Mouse (Mus musculus): ENCODE data around the gene Macrod1. TPM values are rescaled to one million over a fixed set of nuclear protein-coding genes. Genes with fewer than 3 reads are reported as not detected.

Gene Macrod1
- polyA plus RNA-seq, 1 experiment from 2014 or later = 3.3 TPM

DNA sequence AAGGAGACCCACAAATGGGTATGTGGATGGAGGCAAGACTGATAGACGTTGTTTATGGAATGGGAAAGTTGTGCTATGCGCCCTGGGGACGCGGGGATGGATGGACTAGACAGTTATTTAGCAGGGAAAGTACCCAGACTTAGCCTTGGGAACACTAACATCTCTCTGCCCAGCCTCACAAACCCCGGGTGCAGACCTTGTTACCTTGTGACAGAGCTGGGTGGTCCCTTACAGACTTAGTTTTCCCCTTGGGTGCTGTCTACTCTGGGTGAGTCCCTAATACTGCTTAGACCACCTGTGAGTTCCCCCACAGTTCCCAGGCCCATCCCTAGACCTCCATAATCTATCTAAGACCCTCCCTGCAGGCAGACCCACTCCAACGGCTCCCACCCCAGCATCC is 110.2 kb downstream of the Macrod1 start:
- Histone ChIP-seq H3K4me2 (replicated peaks) (no peak overlapping the region), H3K4me3 (no peak overlapping the region)
- 9% methylated on average over 6 of the region's 6 CpGs for WGBS

DNA sequence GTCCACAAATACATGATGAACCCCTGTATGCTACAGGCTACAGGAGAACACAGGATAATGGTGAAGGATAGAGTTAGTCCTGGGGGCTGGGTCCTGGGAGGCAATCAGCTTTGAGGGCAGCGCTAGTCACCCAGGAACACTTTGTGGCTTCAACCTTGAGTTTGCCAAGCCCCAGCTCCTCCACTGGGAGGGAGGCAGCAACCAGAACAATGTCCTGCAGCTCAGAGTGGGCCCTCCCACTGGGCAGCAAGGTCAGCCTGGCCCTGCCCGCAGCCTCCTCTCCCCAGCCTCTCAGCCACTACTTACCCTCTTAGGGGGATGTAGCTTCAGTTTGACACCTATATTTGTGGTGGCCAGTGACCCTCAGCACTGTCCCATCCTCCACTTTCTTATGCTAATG is 111.8 kb downstream of the Macrod1 start:
- Histone ChIP-seq H3K36me3 (no peaks in the 10 kb centered on the region), H3K4me3 (no peak overlapping the region), H3K4me1 (peaks cover 57% of the 10 kb centered on the region), H3K27ac (replicated peaks) (no peak overlapping the region), H3K9ac (replicated peaks) (no peak overlapping the region), H3K4me2 (replicated peaks) (no peak overlapping the region), H3K9me3 (no peaks in the 10 kb centered on the region), H3K27me3 (peaks cover 73% of the 10 kb centered on the region)
- ATAC-seq (ENCODE audit: low FRiP score, low read depth) = no peak
- 41% methylated on average over 2 of the region's 2 CpGs for WGBS

More for the DNA sequence above, 110.2 kb downstream of the Macrod1 start:
- peaks cover 81% of the 10 kb centered on the region for H3K27me3 ChIP-seq
- peaks cover 43% of the 10 kb centered on the region for H3K4me1 ChIP-seq
- H3K27ac ChIP-seq (replicated peaks) = no peak overlapping the region
- H3K36me3 ChIP-seq = no peaks in the 10 kb centered on the region
- ATAC-seq (ENCODE audit: low FRiP score, low read depth) = no peak
- H3K9ac ChIP-seq (replicated peaks) = no peak overlapping the region
- no peaks in the 10 kb centered on the region for H3K9me3 ChIP-seq

DNA sequence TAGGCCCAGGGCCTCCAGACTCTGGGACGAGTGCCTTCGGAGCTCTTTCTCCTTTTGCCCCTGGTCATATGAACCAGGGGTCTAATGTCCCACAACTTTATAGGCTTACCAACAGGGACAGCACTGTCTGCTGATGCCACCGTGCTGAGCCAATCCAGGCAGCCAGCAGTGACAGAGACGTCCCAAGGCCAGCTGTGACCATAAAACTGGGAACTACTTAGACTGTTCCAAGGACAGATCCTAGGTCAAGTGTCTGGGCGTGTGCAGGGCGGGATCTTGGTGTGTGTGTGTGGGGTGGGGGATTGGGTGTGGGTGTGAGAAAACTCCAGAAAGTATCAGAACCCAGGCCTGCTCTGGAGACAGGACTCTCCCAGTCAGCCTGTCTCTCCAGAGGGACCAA is 114.3 kb downstream of the Macrod1 start:
- Histone ChIP-seq H3K4me1 (peaks cover 42% of the 10 kb centered on the region), H3K27me3 (peaks cover 56% of the 10 kb centered on the region), H3K4me3 (no peak overlapping the region), H3K4me2 (replicated peaks) (no peak overlapping the region), H3K27ac (replicated peaks) (peak overlapping the region; percentile 61; the same call in 1 of the 2 replicates), H3K36me3 (no peaks in the 10 kb centered on the region), H3K9me3 (no peaks in the 10 kb centered on the region), H3K9ac (replicated peaks) (no peak overlapping the region)
- no peak for ATAC-seq (ENCODE audit: low FRiP score, low read depth)
- WGBS = 73% methylated on average over 6 of the region's 6 CpGs

DNA sequence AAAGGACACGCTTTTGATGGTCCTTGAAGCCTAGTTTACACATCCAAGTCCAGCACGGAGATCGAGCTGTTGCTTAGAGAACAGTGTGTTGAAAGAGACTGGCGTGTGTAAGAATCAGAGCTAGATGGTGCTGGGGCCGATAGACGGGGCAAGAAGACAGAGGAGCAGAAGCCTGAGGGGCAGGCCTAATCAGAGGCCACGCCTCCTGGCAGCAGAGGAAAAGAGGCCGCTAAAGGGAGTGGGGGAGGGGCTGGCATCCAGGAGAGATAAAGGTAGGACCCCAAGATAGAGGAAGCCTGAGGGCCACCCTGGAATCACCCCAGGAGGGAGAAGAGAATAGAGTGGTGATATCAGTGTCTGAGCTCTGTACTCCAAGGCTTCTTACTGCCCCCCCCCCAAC is 114.8 kb downstream of the Macrod1 start:
- H3K27ac ChIP-seq (replicated peaks) = peak overlapping the region; percentile 61
- H3K4me3 ChIP-seq = no peak overlapping the region
- peaks cover 42% of the 10 kb centered on the region for H3K4me1 ChIP-seq
- peak; percentile 6; the same call in 1 of the 2 replicates for ATAC-seq (ENCODE audit: low FRiP score, low read depth)
- no peak overlapping the region for H3K9ac ChIP-seq (replicated peaks)
- H3K27me3 ChIP-seq = peaks cover 54% of the 10 kb centered on the region
- H3K4me2 ChIP-seq (replicated peaks) = peak overlapping the region; percentile 25; the same call in 1 of the 2 replicates
- 6% methylated on average over 8 of the region's 8 CpGs for WGBS
- no peaks in the 10 kb centered on the region for H3K36me3 ChIP-seq
- H3K9me3 ChIP-seq = no peaks in the 10 kb centered on the region

DNA sequence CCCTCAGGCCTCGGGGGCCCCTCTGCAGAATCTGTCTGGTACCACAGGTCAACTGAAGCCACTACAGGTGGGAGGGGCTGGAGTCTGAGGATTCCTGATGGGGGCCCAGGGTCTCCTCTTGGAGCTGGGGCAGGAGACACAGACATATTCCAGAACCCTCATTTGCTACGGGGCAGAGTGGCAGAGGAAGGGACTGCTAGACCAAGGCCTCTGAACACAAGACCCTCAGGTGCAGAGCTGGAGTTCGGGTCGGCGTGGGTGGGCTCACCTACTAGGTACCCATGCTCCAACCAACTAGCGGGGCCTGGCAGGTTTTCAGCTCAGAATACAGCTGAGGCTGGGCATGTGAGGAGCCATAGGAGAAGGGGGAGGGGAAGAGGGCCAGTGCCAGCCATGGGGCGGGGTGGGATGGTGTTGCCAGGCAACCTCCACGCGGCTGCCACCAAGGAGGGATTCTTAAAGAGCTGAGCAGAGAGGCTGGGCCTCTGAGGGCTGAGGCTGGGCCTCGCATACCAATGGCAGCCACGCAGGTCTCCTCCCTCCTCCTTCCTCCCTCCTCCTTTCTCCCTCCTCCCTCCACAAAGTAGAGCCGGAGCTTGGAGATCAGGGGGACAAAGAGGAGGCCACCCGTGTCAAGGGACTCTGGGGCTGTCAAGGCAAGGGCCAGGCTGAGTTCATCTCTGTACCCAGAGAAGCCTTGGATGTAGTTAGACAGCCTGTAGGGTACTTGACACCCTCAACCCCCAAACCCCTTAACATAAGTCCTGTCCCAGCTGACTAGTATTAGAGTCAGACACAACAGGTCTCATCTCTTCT is 115.6 kb downstream of the Macrod1 start:
- Histone ChIP-seq H3K4me2 (replicated peaks) (peak overlapping the region; percentile 25; the same call in 1 of the 2 replicates), H3K9ac (replicated peaks) (0 out of 2 replicates have a peak overlapping the region, but pooled peaks have one; percentile 15), H3K4me1 (peaks cover 42% of the 10 kb centered on the region), H3K9me3 (no peaks in the 10 kb centered on the region), H3K27ac (replicated peaks) (peak overlapping the region; percentile 61), H3K36me3 (no peaks in the 10 kb centered on the region), H3K27me3 (peaks cover 48% of the 10 kb centered on the region), H3K4me3 (no peak overlapping the region)
- peak; percentile 94 for ATAC-seq (ENCODE audit: low FRiP score, low read depth)
- WGBS = 13% methylated on average over 13 of the region's 13 CpGs

DNA sequence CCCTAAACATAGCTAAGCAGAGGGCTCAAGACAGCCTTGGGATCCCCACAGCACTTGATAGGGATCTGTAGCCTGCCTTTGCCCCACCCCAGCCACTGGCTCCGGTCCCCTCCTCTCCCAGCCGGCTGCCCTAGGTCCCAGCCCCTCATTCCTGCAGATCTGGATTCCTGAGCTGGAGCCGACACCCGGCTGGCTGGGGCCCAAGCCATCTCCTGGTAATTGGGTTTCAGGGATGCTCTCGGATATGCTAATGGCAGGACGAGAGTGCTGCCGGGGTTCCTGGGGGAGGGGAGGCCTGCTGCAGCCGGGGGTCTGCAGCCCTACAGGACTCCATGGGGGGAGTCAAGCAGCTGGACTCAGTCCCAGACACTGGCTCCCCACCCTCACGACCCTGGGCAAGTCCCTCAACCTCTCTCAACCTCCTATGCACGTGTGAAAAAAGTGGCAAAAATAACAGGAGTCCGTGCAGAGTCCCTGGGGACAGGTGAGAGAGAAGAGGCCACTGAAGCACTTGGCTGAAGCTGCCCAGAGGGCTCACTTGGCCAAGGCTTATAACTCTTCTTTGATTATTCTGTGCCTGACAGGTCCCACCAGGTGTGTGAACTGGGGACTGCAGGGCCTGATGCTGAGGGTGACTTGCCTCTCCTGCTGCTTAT is 119.6 kb downstream of the Macrod1 start:
- Histone ChIP-seq H3K27ac (replicated peaks) (no peak overlapping the region; the same call in 1 of the 2 replicates), H3K27me3 (peaks cover 61% of the 10 kb centered on the region), H3K4me3 (no peak overlapping the region), H3K4me1 (peaks cover 61% of the 10 kb centered on the region), H3K4me2 (replicated peaks) (no peak overlapping the region), H3K9ac (replicated peaks) (0 out of 2 replicates have a peak overlapping the region, but pooled peaks have one; percentile 17), H3K36me3 (no peaks in the 10 kb centered on the region), H3K9me3 (no peaks in the 10 kb centered on the region)
- WGBS = 7% methylated on average over 11 of the region's 11 CpGs
- ATAC-seq (ENCODE audit: low FRiP score, low read depth) = no peak

DNA sequence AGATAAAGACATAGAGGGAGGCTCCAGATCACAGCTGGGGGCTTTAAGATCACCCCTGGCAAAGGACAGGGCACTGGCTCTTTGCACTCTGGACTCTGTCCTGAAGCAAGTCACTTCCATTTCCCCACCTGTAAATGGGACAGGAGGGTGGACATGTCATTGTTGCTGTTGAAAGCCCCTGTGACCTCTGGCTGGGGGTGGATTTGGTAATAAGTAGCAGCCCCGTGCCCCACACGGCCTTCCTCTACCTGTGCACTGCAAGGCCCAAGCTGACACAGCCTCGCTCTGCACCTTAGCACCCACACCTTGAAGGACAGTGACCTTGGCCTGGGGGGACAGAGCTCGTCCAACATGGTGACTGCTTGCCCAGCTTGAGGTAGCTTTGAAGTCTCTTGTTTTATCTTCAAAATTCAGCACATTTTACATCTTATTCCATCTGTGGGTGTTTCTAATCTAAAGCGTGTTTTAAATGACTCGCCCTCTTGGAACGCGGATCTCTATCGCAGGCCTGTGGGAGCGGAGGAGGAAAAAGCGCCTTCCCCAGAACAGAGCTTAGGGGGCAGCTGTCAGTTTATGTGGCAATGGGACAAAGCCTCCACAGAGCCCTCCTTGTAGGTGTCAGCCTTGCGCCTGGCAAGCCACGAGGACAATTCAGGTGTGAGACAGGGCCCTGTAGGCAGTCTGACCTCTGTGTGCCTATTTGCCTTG is 121.3 kb downstream of the Macrod1 start:
- Histone ChIP-seq H3K4me3 (no peak overlapping the region), H3K4me2 (replicated peaks) (no peak overlapping the region), H3K27me3 (peaks cover 72% of the 10 kb centered on the region), H3K4me1 (peaks cover 62% of the 10 kb centered on the region), H3K27ac (replicated peaks) (0 out of 2 replicates have a peak overlapping the region, but pooled peaks have one; percentile 15), H3K9ac (replicated peaks) (no peak overlapping the region), H3K36me3 (no peaks in the 10 kb centered on the region), H3K9me3 (no peaks in the 10 kb centered on the region)
- WGBS = 58% methylated on average over 13 of the region's 13 CpGs
- ATAC-seq (ENCODE audit: low FRiP score, low read depth) = no peak

DNA sequence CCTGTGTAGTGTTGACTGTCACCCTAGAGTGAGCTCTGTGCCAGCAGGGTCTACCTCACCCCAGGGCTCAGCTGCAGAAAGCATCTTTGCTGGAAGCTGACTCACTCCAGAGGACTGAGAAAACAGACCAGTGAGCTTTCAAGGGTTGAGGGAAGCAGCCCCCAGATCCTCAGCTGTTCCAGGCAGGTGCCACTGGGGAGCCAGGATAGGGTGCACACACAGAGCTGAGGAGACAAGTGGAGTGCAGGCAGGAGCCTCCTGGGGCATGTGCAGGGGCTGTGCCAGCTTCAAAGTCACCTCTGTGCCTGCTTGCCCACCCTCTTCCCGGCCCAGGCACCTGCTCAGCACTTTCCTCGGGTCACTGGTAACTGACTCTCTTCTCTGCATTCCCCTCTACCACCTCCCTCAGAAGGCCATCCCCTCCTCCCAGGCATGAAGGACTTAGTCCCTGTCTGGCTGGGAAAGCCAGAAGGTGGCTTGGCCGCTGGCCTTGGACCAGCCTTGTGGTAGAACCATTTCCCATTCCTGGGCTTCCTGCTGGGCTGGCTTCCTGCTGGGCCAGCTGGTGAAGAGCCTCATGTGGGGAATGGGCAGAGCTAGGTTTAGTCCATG is 122.3 kb downstream of the Macrod1 start:
- Histone ChIP-seq H3K27me3 (peaks cover 73% of the 10 kb centered on the region), H3K4me1 (peaks cover 67% of the 10 kb centered on the region), H3K9me3 (no peaks in the 10 kb centered on the region), H3K4me3 (no peak overlapping the region), H3K27ac (replicated peaks) (no peak overlapping the region), H3K9ac (replicated peaks) (no peak overlapping the region), H3K4me2 (replicated peaks) (no peak overlapping the region), H3K36me3 (no peaks in the 10 kb centered on the region)
- 60% methylated on average over 3 of the region's 3 CpGs for WGBS
- ATAC-seq (ENCODE audit: low FRiP score, low read depth) = no peak

DNA sequence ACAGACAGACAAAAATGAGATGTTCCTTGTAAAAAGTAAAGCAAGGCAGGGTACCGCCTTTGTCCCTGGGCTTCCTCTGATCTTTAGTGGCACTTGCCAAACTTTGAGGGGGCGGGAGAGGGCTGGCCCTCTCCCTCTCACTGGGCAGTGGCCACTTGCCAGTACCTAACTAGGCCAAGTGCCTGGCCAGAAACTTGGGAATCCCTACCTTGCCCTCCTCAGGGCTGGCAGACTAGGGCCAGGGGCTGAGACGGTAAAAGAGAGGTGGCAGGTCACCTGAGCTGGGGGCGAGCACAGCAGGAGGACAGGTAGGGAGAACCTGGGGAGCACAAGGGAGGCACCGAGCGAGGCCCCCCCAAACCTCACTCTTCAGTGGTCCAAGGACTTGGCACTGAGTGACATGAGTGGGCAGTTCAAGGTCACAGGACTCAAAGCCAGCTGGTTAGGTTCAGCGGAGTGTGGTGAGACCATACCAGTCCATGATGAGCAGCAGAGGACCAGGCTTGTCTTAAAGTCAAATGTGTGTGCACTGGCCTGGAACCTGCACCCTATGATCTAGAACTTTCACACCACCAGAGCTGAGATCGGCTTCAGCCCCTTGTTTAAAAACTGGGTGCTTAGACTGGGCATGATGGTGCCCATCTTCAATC is 124.3 kb downstream of the Macrod1 start:
- Histone ChIP-seq H3K27me3 (peaks cover 87% of the 10 kb centered on the region), H3K4me2 (replicated peaks) (no peak overlapping the region), H3K27ac (replicated peaks) (no peak overlapping the region), H3K9me3 (no peaks in the 10 kb centered on the region), H3K9ac (replicated peaks) (no peak overlapping the region), H3K4me3 (no peak overlapping the region), H3K36me3 (no peaks in the 10 kb centered on the region), H3K4me1 (peaks cover 73% of the 10 kb centered on the region)
- 78% methylated on average over 8 of the region's 8 CpGs for WGBS
- no peak for ATAC-seq (ENCODE audit: low FRiP score, low read depth)

DNA sequence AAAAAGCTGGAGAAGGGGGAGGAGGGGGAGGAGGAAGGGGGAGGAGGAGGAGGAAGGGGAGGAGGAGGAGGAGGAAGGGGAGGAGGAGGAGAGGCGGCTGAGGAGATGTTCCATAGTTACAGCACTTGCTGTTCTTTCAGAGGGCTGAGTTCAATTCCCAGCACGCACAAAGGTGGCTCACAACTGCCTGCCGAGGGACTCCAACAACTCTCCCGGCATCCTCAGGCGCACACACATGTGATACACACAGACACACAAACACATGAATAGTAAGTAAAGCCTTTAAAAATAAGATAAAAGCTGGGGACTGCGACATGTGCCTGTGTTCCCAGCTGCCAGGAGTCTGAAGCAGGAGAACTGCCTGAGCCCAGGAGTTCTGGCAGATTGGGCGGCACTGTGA is 124.9 kb downstream of the Macrod1 start:
- Histone ChIP-seq H3K4me1 (peaks cover 73% of the 10 kb centered on the region), H3K9ac (replicated peaks) (no peak overlapping the region), H3K27ac (replicated peaks) (no peak overlapping the region), H3K27me3 (peaks cover 89% of the 10 kb centered on the region), H3K4me3 (no peak overlapping the region), H3K36me3 (no peaks in the 10 kb centered on the region), H3K9me3 (no peaks in the 10 kb centered on the region), H3K4me2 (replicated peaks) (no peak overlapping the region)
- WGBS = 72% methylated on average over 6 of the region's 7 CpGs
- no peak for ATAC-seq (ENCODE audit: low FRiP score, low read depth)

DNA sequence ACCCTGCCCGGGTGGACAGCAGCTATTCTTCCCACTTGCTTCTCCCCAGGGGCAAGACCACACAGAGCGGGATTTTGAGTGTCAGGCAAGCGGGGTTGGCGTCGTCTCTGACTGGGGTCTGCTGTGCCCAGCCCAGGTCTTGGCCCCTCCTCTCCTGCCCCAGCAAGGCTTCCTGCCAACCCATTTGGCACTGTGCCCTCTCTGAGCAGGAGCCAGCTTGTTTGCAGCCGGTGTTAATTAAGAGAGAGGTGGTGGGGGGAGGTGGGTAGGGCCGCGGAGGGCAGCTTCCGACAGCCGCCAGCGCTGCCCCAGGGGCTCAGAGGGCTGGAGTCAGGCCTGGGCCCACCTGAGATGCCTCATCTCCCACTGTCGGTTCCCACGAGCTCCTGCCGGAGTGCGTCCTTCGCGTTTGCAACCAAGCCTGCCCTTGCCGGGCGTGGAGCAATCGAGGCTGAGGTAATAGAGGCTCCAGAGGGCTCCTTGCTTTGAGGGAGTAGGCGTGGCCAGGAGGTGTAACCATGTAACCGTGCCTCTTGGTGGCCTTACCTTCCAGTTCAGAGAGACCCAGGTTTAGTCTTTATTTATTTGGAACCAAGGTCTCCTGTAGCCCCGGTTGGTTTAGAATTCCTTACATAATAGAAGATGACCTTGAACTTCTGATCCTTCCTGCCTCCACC is 125.8 kb downstream of the Macrod1 start:
- H3K9ac ChIP-seq (replicated peaks) = 0 out of 2 replicates have a peak overlapping the region, but pooled peaks have one; percentile 24
- H3K27ac ChIP-seq (replicated peaks) = no peak overlapping the region
- H3K36me3 ChIP-seq = no peaks in the 10 kb centered on the region
- H3K9me3 ChIP-seq = no peaks in the 10 kb centered on the region
- peak; percentile 50 for ATAC-seq (ENCODE audit: low FRiP score, low read depth)
- peak overlapping the region; percentile 6; the same call in 1 of the 2 replicates for H3K4me2 ChIP-seq (replicated peaks)
- H3K4me3 ChIP-seq = no peak overlapping the region
- 13% methylated on average over 23 of the region's 23 CpGs for WGBS
- H3K27me3 ChIP-seq = peaks cover 95% of the 10 kb centered on the region
- H3K4me1 ChIP-seq = peaks cover 71% of the 10 kb centered on the region
